Mouse (Mus musculus): ENCODE measurements around the gene Arhgap42.

DNA sequence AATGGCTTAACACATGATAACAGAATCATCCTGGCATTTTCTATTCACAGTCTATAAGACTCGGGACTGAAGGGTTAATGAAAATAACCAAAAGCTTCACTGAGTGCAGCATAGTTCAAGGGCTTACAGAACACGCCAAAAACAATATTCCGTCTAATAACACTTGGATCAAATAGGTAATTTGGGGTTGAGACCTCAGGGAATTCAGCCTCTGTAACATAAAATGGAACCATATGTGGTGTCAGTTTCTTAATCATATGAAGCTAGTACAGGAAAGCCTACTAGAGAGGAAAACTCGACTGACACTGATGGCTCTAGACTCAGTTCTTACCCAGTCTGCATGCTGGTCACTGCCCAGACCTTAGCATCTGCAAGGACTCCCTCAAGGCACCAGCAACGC, 95.8 kb downstream of the Arhgap42 start:
- TF ChIP-seq MAFK (IDR thresholded peaks at IDR 0.05; ENCODE audit: insufficient read depth, low read depth, low read length) = no peak
- no peak for TF ChIP-seq ZNF384 (IDR thresholded peaks at IDR 0.05; ENCODE audit: low read depth, low read length)
